Mouse (Mus musculus) c-Kit-positive CD71-positive TER-119-negative erythroid progenitor cells, embryonic 14.5 days (primary cell): ENCODE results near the gene Crip2.

Experiments
- DNase-seq: peaks from one replicate; pipeline ENCODE4 v3.0.0-alpha.2; 2013; ENCODE audit warnings: low read depth

Crip2 gene

GRCm38 (mm10) chr12:113139908-113140615, at the start of gene Crip2:
Crip2 (plus strand) TSS chr12:113140236.
- DNase-seq = peak; percentile 81

- DNase-seq = no peak
Observed at GRCm38 (mm10) chr12:113097040-113097439, 43.0 kb upstream of the Crip2 start.

- DNase-seq = no peak
Observed at GRCm38 (mm10) chr12:113097749-113098281, 42.2 kb upstream of the Crip2 start, which contains the start of gene Mta1. Mta1 (plus strand) TSS chr12:113098278.

- no peak for DNase-seq
Observed at GRCm38 (mm10) chr12:113098530-113099151, 41.4 kb upstream of the Crip2 start.

- DNase-seq = no peak
Observed at GRCm38 (mm10) chr12:113099470-113100237, 40.4 kb upstream of the Crip2 start.

- DNase-seq = no peak
Observed at GRCm38 (mm10) chr12:113100448-113101076, 39.5 kb upstream of the Crip2 start.

- DNase-seq = no peak
Observed at GRCm38 (mm10) chr12:113101251-113101960, 38.6 kb upstream of the Crip2 start.

- peak; percentile 65 for DNase-seq
Observed at GRCm38 (mm10) chr12:113102461-113102860, 37.6 kb upstream of the Crip2 start.

GRCm38 (mm10) chr12:113103846-113104451, 36.1 kb upstream of the Crip2 start:
- no peak for DNase-seq

GRCm38 (mm10) chr12:113106386-113106785, 33.6 kb upstream of the Crip2 start:
- DNase-seq = no peak

- DNase-seq = peak; percentile 77
Observed at GRCm38 (mm10) chr12:113107431-113108124, 32.5 kb upstream of the Crip2 start.

- no peak for DNase-seq
Observed at GRCm38 (mm10) chr12:113108528-113109283, 31.3 kb upstream of the Crip2 start.

- no peak for DNase-seq
Observed at GRCm38 (mm10) chr12:113109801-113110200, 30.2 kb upstream of the Crip2 start.

- no peak for DNase-seq
Observed at GRCm38 (mm10) chr12:113114141-113114540, 25.9 kb upstream of the Crip2 start.

GRCm38 (mm10) chr12:113114856-113115538, 25.0 kb upstream of the Crip2 start:
- no peak for DNase-seq

- DNase-seq = peak; percentile 76
Observed at GRCm38 (mm10) chr12:113119516-113120410, 20.3 kb upstream of the Crip2 start.

GRCm38 (mm10) chr12:113124726-113125125, 15.3 kb upstream of the Crip2 start:
- DNase-seq = no peak

GRCm38 (mm10) chr12:113130732-113131131, 9.3 kb upstream of the Crip2 start:
- no peak for DNase-seq
